Mouse (Mus musculus) myocyte (in vitro differentiated cells): Measurements from ENCODE around the gene Nucb2.

Experiments
- E2F4 ChIP-seq: IDR thresholded peaks from one replicate; pipeline ENCODE4 v1.6.1; 2011; ENCODE audit warnings: mild to moderate bottlenecking, control low read depth, moderate library complexity; ENCODE audit not compliant: insufficient read depth
- MAX ChIP-seq: IDR thresholded peaks from one replicate; pipeline ENCODE4 v1.6.1; 2011; ENCODE audit warnings: low read depth, mild to moderate bottlenecking, control low read depth
- MYOD1 ChIP-seq, 3 experiments: IDR thresholded peaks; one replicate each; pipeline ENCODE4 v1.6.1; 2011; ENCODE audit warnings: control low read depth in 2 of 3, low read depth in 2 of 3, mild to moderate bottlenecking in 2 of 3, moderate library complexity in 1 of 3; ENCODE audit not compliant: insufficient read length in 2 of 3, control insufficient read depth in 1 of 3
- MYOG ChIP-seq, 3 experiments: IDR thresholded peaks; one replicate each; pipeline ENCODE4 v1.6.1; 2011; ENCODE audit warnings: control low read depth in 2 of 3, low read depth in 2 of 3, mild to moderate bottlenecking in 2 of 3; ENCODE audit not compliant: insufficient read length in 2 of 3, control insufficient read depth in 1 of 3, insufficient read depth in 1 of 3
- POLR2A ChIP-seq: IDR thresholded peaks from one replicate; pipeline ENCODE4 v1.6.1; 2011; ENCODE audit warnings: low read depth, mild to moderate bottlenecking, control low read depth, moderate library complexity; ENCODE audit not compliant: insufficient read length
- POLR2AphosphoS2 ChIP-seq: IDR thresholded peaks from one replicate; pipeline ENCODE4 v1.6.1; 2011; ENCODE audit warnings: low read depth, control low read depth; ENCODE audit not compliant: insufficient read length
- REST ChIP-seq: IDR thresholded peaks from one replicate; pipeline ENCODE4 v1.6.1; 2011; ENCODE audit warnings: mild to moderate bottlenecking, control low read depth, moderate library complexity; ENCODE audit not compliant: insufficient read depth, insufficient read length
- SRF ChIP-seq: IDR thresholded peaks from one replicate; pipeline ENCODE4 v1.6.1; 2011; ENCODE audit warnings: low read depth; ENCODE audit not compliant: control insufficient read depth, insufficient read length
- TCF12 ChIP-seq: IDR thresholded peaks from one replicate; pipeline ENCODE4 v1.6.1; 2011; ENCODE audit warnings: mild to moderate bottlenecking, control low read depth; ENCODE audit not compliant: poor library complexity, insufficient read depth, severe bottlenecking
- USF1 ChIP-seq: IDR thresholded peaks from one replicate; pipeline ENCODE4 v1.6.1; 2011; ENCODE audit warnings: low read depth, mild to moderate bottlenecking, control low read depth, moderate library complexity

DNA sequence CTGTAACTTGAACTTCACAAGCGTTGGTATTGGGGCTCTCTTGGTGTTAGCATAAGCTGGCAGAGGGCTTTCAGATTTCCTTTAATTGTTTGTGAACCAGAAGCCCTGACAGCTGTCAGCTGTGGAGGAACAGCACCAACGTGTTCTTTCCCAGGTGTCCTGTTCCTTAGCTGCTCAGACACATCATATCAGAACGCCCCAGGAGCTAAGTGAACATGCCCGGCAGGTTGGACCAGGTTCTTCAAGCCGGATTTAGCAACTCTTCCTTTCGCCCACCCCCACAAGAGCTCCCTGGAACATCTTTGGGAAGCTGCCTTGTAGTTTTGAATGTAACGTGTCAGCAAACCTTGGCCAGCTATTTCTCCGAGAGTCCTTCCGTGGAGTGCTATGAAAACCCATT is 10.4 kb downstream of the Nucb2 start:
- TF ChIP-seq POLR2A (no peak), MAX (no peak), REST (no peak), POLR2AphosphoS2 (no peak), E2F4 (no peak), USF1 (no peak), MYOG (IDR thresholded peaks at IDR 0.05; ENCODE audit: control insufficient read depth in 1 of 3, insufficient read depth in 1 of 3, insufficient read length in 2 of 3, low read depth in 2 of 3) (no peak), MYOD1 (IDR thresholded peaks at IDR 0.05; ENCODE audit: control insufficient read depth in 1 of 3, insufficient read length in 2 of 3, low read depth in 2 of 3) (no peak), SRF (no peak), TCF12 (no peak)
